Mouse (Mus musculus) midbrain, embryonic 14.5 days (tissue): ENCODE data around the gene Afap1. TPM values are rescaled to one million over a fixed set of nuclear protein-coding genes. Genes with fewer than 3 reads are reported as not detected.

Source experiments
- ATAC-seq: fragments of 200-750 bp; cut with Nextera tagmentation; 2 replicates; pipeline ENCODE4 v1.8.0; 2017; ENCODE audit warnings: moderate number of reproducible peaks, moderate library complexity; ENCODE audit not compliant: low FRiP score, low TSS enrichment
- DNase-seq: peaks from one replicate; pipeline ENCODE4 v3.0.0-alpha.2; 2015
- H3K27ac ChIP-seq: fragments of 300-500 bp; sonication (generic); replicated peaks from 2 replicates; pipeline ENCODE4 v1.5.1; 2014; ENCODE audit warnings: mild to moderate bottlenecking, low read depth, low read length, moderate library complexity
- H3K27me3 ChIP-seq: fragments of 300-500 bp; sonication (generic); 2 replicates; pipeline ENCODE4 v1.6.1; 2014; ENCODE audit warnings: low read length, control low read depth, mixed read lengths; ENCODE audit not compliant: control insufficient read depth, insufficient read depth
- H3K36me3 ChIP-seq: fragments of 300-500 bp; sonication (generic); 2 replicates; pipeline ENCODE4 v1.6.1; 2014; ENCODE audit warnings: low read length, control low read depth; ENCODE audit not compliant: control insufficient read depth, insufficient read depth
- H3K4me1 ChIP-seq: fragments of 300-500 bp; sonication (generic); 2 replicates; pipeline ENCODE4 v1.6.1; 2014; ENCODE audit warnings: mild to moderate bottlenecking, antibody characterized with exemption, low read length, control low read depth; ENCODE audit not compliant: control insufficient read depth, insufficient read depth
- H3K4me2 ChIP-seq: fragments of 300-500 bp; sonication (generic); 2 replicates; pipeline ENCODE4 v1.6.1; 2014; ENCODE audit warnings: mild to moderate bottlenecking, low read length, moderate library complexity
- H3K4me3 ChIP-seq: fragments of 300-500 bp; sonication (generic); replicated peaks from 2 replicates; pipeline ENCODE4 v1.5.1; 2014; ENCODE audit warnings: low read depth, low read length
- H3K9ac ChIP-seq: fragments of 300-500 bp; sonication (generic); replicated peaks from 2 replicates; pipeline ENCODE4 v1.6.1; 2014; ENCODE audit warnings: mild to moderate bottlenecking, low read length, moderate library complexity
- H3K9me3 ChIP-seq: fragments of 300-500 bp; sonication (generic); 2 replicates; pipeline ENCODE4 v1.6.1; 2016; ENCODE audit warnings: low read length, control low read depth, mixed read lengths; ENCODE audit not compliant: control insufficient read depth
- WGBS: fragments of 180-500 bp; shearing (Covaris S2); extraction: QIAGEN DNeasy Blood & Tissue Kit; methylation state at CpG from one replicate; pipeline ENCODE4 v1.1.7; 2014; 5-methylcytosine and 5-hydroxymethylcytosine counted together
- polyA plus RNA-seq: library from polyadenylated mRNA; unstranded; fragments of >200 nt; fragmentation: Nextera tagmentation; extraction: Ambion mirVana; gene quantifications from 2 replicates; pipeline ENCODE4 v1.2.1, GENCODE M21; 2014

Gene Afap1
- polyA plus RNA-seq, 1 experiment from 2014 or later: 81.8 TPM

DNA sequence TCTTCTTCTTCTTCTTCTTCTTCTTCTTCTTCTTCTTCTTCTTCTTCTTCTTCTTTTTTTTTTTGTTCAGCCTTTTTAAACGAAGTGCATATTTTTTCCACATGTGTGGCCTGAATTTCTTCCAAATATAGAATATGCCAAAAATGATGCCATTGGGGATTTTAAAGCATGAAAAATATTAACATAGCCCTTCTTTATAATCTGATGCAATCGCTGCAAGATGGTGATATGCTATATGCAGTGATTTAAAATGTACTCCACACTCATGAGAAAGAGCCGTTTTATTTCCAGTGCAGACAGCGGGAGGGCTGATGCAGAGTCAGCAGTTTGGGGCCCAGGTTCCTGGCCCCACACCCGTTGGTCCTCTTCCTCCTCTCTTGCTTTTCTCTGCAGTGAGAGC is 55.9 kb downstream of the Afap1 start:
- H3K4me1 ChIP-seq: no peaks in the 10 kb centered on the region
- DNase-seq (no peak), ATAC-seq (no peak)
- no peaks in the 10 kb centered on the region for H3K9me3 ChIP-seq
- no peaks in the 10 kb centered on the region for H3K27me3 ChIP-seq
- no peak overlapping the region for H3K4me3 ChIP-seq
- no peak overlapping the region for H3K4me2 ChIP-seq
- no peak overlapping the region for H3K27ac ChIP-seq
- WGBS: 87% methylated on average over 5 of the region's 5 CpGs
- H3K36me3 ChIP-seq: peaks cover 82% of the 10 kb centered on the region
- no peak overlapping the region for H3K9ac ChIP-seq

DNA sequence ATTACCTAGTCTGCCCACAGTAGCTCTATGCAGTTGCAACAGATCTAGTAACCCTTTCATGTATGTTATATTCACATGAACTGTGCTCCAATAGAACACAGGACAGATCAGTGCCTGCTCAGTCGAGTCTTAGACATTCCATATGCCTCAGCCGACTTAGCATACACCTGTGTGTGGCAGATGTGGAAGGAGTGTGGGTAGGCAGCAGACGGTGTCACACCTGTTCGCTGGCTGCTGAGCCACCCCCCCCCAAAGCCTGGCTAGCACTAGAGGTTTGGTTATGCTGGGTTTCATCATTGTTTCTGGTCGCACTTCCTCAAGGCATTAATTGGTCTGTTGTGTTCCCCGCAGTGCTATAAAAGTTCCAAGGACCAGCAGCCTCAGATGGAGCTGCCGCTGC is 57.4 kb downstream of the Afap1 start:
- Histone ChIP-seq H3K4me1 (no peaks in the 10 kb centered on the region), H3K4me2 (no peak overlapping the region), H3K36me3 (peaks cover 76% of the 10 kb centered on the region), H3K27me3 (no peaks in the 10 kb centered on the region), H3K9me3 (no peaks in the 10 kb centered on the region), H3K27ac (no peak overlapping the region), H3K9ac (no peak overlapping the region), H3K4me3 (no peak overlapping the region)
- ATAC-seq: no peak
- DNase-seq: no peak
- 91% methylated on average over 7 of the region's 7 CpGs for WGBS

DNA sequence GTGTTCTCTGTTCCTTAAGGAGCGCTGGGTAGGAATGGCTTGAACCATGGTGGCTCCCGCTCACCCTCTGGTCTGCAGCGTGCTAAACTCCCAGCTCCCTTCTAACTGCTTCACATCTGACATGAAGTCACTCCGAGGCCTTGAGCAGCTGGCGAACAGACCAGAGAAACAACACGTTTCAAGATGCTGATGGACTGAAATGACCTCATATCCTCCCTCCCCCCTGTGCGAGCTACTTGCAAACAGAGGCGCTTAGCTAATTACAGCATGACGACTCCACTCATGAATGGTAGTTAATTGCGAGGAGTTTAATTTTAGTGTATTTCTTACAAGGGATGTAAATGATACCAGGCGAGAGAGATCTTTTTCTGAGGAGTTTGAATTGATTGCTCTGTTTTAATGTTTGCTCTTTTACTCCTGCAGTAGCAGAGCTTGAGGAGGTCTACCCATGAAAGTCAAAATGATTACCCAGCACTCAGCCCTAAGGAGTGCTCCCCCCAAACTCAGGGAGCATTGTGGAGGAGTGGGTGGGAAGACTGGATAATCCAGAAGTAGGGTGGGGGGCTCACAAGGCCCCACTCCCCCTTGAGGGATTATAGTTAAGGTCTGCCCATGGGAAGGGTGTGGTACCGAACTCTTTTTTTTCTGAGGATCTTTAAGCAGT is 61.1 kb downstream of the Afap1 start:
- WGBS: 79% methylated on average over 12 of the region's 12 CpGs
- H3K4me1 ChIP-seq: no peaks in the 10 kb centered on the region
- H3K4me3 ChIP-seq: no peak overlapping the region
- DNase-seq (no peak), ATAC-seq (no peak)
- H3K27ac ChIP-seq: no peak overlapping the region
- H3K9ac ChIP-seq: no peak overlapping the region
- no peaks in the 10 kb centered on the region for H3K27me3 ChIP-seq
- H3K9me3 ChIP-seq: no peaks in the 10 kb centered on the region
- H3K4me2 ChIP-seq: no peak overlapping the region
- H3K36me3 ChIP-seq: peaks cover 73% of the 10 kb centered on the region

DNA sequence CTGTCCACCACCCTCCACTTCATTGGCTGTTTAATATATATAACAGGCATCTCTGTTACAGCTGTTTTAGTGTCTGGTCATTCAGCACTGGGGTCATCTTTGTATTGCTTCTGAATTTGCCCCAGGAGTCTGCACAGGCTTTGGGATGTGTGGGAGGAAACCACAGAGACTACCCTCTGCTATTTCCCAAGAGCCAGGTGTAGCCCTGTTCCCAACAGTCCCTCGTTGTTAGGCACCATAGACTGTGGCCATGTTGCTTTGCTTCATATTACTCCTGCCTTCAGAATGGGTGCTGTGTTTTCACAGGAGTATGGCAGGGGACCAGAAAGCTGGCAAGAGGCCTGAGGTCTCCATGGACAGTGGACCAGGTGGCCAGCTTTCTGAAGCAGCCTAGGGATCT is 63.1 kb downstream of the Afap1 start:
- Histone ChIP-seq H3K4me2 (no peak overlapping the region), H3K9me3 (no peaks in the 10 kb centered on the region), H3K36me3 (peaks cover 63% of the 10 kb centered on the region), H3K4me3 (no peak overlapping the region), H3K27ac (no peak overlapping the region), H3K4me1 (no peaks in the 10 kb centered on the region), H3K9ac (no peak overlapping the region), H3K27me3 (no peaks in the 10 kb centered on the region)
- DNase-seq (no peak), ATAC-seq (no peak)
- 94% methylated on average over 1 of the region's 1 CpGs for WGBS

DNA sequence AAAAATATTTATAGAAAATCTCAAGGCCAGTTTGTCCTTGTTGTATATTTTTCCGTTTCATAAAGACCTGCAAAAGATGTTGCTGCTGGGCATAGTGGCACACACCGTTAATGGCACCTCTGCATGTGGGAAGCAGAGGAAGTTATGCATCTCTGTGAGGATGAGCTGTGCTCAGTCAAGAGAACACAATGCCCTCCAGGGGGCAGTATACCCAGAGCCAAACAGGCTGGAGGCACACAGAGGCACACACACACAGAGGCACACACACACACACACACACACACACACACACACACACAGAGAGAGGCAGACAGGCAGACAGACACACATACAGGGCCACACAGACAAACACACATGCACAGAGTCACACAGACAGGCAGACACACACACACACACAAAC is 65.6 kb downstream of the Afap1 start:
- Histone ChIP-seq H3K4me2 (no peak overlapping the region), H3K36me3 (peaks cover 66% of the 10 kb centered on the region), H3K9ac (no peak overlapping the region), H3K9me3 (no peaks in the 10 kb centered on the region), H3K27ac (no peak overlapping the region), H3K4me1 (no peaks in the 10 kb centered on the region), H3K4me3 (no peak overlapping the region), H3K27me3 (no peaks in the 10 kb centered on the region)
- DNase-seq (peak; percentile 43), ATAC-seq (no peak)
- 86% methylated on average over 2 of the region's 2 CpGs for WGBS

DNA sequence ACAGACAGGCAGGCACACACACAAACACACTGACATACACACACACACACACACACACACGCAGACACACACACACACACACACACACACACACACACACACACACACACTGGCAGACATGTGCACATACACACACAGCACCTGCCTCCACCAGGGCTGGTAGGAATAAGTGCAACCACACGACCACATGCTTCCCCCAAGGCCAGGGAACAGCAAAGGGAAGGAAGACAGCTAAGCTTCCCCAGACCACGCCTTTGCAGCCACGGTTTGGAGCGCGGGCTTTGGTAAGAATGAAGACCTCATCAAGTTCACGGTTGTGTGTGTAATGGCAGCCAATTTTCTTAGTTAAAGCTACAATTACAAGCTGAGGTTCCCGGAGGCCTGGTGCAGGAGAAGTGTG is 67.0 kb downstream of the Afap1 start:
- Histone ChIP-seq H3K9me3 (no peaks in the 10 kb centered on the region), H3K4me2 (no peak overlapping the region), H3K27me3 (no peaks in the 10 kb centered on the region), H3K4me3 (no peak overlapping the region), H3K36me3 (peaks cover 77% of the 10 kb centered on the region), H3K4me1 (no peaks in the 10 kb centered on the region), H3K27ac (no peak overlapping the region), H3K9ac (no peak overlapping the region)
- 68% methylated on average over 8 of the region's 8 CpGs for WGBS
- no peak for ATAC-seq
- no peak for DNase-seq

DNA sequence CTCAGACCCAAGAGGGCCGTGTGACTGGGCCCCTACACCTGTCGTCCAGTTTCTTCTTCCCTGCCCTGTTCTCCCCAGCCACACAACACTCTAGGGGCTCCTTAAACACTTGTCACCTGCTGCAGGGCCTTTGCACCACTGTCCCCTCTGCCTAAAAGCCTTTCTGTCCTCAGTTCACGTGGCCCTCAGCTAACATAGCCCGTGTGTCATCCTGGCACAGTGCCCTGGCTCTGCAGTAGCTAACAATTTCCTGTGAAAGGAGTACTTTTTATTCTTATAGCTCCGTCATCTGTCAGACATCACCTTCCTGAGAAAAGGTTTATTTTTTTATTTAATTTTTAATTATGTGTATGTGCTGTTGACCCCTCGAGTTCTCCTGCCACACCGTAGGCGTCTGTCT is 68.2 kb downstream of the Afap1 start:
- no peaks in the 10 kb centered on the region for H3K4me1 ChIP-seq
- peaks cover 79% of the 10 kb centered on the region for H3K36me3 ChIP-seq
- 87% methylated on average over 8 of the region's 8 CpGs for WGBS

DNA sequence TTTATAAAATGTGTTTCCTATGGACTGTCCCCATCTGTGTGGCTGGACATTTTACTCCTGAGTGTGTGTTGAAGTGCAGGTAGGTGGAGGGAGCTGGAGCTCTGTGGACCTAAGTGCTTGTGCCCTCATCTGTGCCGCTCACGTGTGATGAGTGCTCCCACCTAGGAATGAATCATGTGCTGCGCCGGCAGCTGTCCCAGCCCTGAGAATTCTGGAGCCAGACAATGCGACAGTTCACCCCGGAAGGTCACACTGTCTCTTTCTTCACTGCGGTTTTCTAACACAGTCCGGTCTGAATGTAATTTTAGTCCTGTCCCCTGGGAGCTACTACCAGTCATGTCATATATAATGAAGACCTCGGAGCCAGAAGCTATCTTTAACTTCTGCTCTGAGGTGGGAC is 70.5 kb downstream of the Afap1 start:
- Histone ChIP-seq H3K9ac (no peak overlapping the region), H3K27ac (no peak overlapping the region), H3K4me2 (no peak overlapping the region), H3K27me3 (no peaks in the 10 kb centered on the region), H3K9me3 (no peaks in the 10 kb centered on the region), H3K4me3 (no peak overlapping the region), H3K36me3 (peaks cover 77% of the 10 kb centered on the region), H3K4me1 (no peaks in the 10 kb centered on the region)
- ATAC-seq (no peak), DNase-seq (no peak)
- WGBS: 78% methylated on average over 9 of the region's 9 CpGs

More for the DNA sequence above, 68.2 kb downstream of the Afap1 start:
- DNase-seq (no peak), ATAC-seq (no peak)
- H3K4me2 ChIP-seq: no peak overlapping the region
- H3K27me3 ChIP-seq: no peaks in the 10 kb centered on the region
- H3K9ac ChIP-seq: no peak overlapping the region
- H3K9me3 ChIP-seq: no peaks in the 10 kb centered on the region
- H3K27ac ChIP-seq: no peak overlapping the region
- H3K4me3 ChIP-seq: no peak overlapping the region

DNA sequence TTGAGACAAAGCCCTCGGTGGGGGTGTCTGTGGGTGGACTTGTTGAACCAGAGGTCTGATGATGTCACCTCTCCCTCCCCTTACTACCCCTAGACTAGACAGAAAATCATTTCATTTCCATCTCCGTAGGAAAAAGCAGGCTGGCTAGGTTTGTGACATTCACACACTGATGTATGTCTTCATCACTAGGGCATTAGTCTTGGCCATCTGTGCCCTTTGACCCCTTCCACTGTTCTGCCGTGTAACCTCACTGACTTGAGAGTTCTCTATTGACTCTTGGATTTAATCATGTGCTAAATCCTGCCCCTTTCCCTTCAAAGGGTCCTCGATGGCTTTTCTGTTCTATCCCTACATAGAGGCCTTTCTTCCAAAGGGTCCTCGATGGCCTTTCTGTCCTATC is 71.9 kb downstream of the Afap1 start:
- Histone ChIP-seq H3K27ac (no peak overlapping the region), H3K9ac (no peak overlapping the region), H3K9me3 (no peaks in the 10 kb centered on the region), H3K27me3 (no peaks in the 10 kb centered on the region), H3K4me3 (no peak overlapping the region), H3K4me2 (no peak overlapping the region), H3K36me3 (peaks cover 91% of the 10 kb centered on the region), H3K4me1 (no peaks in the 10 kb centered on the region)
- no peak for DNase-seq
- no peak for ATAC-seq
- WGBS: 12% methylated on average over 5 of the region's 5 CpGs
